Mouse (Mus musculus): ENCODE data around the gene Dnajb11. TPM values are rescaled to one million over a fixed set of nuclear protein-coding genes. Genes with fewer than 3 reads are reported as not detected.

The Dnajb11 gene
- polyA plus RNA-seq, 1 experiment from 2014 or later = 102 TPM

DNA sequence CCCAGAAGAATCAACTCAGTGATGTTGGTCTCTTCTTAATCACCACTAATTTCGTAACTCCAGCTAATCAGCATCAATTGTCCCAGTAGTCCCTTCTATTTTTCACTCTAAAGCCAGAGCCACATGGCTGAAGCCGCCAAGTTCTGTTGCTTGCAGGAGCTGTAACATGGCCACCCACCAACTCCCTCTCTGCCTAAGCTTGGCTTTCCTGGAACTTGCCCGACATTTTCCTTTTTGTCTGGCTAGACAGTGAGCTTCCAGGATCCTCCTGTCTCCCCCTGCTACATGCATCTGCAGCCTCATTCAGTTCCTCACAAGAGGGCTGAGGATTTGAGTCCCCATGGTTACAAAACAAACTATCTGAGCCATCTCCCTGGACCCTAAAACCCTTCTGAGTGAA is 54.3 kb downstream of the Dnajb11 start:
- Histone ChIP-seq H3K4me3 (no peak overlapping the region), H3K27ac (no peak overlapping the region), H3K4me1 (no peaks in the 10 kb centered on the region), H3K9ac (no peak overlapping the region), H3K36me3 (no peaks in the 10 kb centered on the region), H3K4me2 (no peak overlapping the region), H3K27me3 (no peaks in the 10 kb centered on the region), H3K9me3 (no peaks in the 10 kb centered on the region)
- WGBS = 75% methylated on average over 3 of the region's 3 CpGs
- no peak for ATAC-seq (ENCODE audit: insufficient number of reproducible peaks, insufficient read depth, low FRiP score, low TSS enrichment, low read depth)

DNA sequence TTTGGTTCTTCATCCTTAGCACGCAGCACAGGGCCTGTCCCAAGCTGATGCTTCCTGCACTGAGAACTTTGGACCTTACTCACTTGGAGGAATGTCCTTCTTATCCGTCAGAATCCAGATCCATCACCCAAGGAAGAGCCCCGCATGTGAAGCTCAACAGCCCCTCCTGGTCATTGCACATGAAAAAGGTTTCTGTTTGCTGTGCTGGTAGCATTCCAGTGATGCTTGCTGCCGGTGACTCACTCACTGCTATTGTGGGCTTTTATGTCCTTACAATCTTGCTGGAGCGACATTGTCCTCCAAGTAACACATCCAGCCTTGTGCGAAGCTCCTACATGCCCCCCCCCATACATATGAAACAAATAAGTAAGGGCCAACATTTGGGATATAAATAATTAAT is 55.2 kb downstream of the Dnajb11 start:
- Histone ChIP-seq H3K27me3 (no peaks in the 10 kb centered on the region), H3K4me3 (no peak overlapping the region)
- WGBS = 81% methylated on average over 6 of the region's 6 CpGs

DNA sequence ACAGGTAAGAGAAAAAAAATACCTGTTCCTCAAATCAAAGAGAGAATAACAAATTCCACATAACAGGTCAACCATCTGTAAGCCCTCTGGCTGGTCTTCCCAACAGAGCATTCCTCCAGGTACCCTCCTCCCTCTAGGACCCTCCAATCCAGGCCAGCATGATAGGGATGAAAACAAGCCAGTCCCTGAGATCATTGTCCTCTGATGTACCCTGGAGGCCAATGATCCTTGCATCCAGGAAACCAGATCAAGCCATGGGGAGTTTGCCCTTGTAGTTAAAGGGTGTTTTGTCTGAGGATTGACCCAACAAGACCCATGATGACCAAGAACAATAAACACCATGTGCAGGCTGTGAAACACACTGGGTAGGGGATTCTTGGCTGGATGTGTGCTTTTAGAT is 56.6 kb downstream of the Dnajb11 start:
- Histone ChIP-seq H3K9ac (no peak overlapping the region), H3K27ac (no peak overlapping the region), H3K4me1 (peaks cover 9% of the 10 kb centered on the region), H3K4me3 (no peak overlapping the region), H3K9me3 (no peaks in the 10 kb centered on the region), H3K36me3 (no peaks in the 10 kb centered on the region), H3K27me3 (no peaks in the 10 kb centered on the region), H3K4me2 (no peak overlapping the region)
- ATAC-seq (ENCODE audit: insufficient number of reproducible peaks, insufficient read depth, low FRiP score, low TSS enrichment, low read depth) = no peak

More for the DNA sequence above, 55.2 kb downstream of the Dnajb11 start:
- no peak overlapping the region for H3K4me2 ChIP-seq
- no peaks in the 10 kb centered on the region for H3K9me3 ChIP-seq
- no peak overlapping the region for H3K9ac ChIP-seq
- no peak for ATAC-seq (ENCODE audit: insufficient number of reproducible peaks, insufficient read depth, low FRiP score, low TSS enrichment, low read depth)
- H3K36me3 ChIP-seq = no peaks in the 10 kb centered on the region
- H3K4me1 ChIP-seq = no peaks in the 10 kb centered on the region
- H3K27ac ChIP-seq = no peak overlapping the region

DNA sequence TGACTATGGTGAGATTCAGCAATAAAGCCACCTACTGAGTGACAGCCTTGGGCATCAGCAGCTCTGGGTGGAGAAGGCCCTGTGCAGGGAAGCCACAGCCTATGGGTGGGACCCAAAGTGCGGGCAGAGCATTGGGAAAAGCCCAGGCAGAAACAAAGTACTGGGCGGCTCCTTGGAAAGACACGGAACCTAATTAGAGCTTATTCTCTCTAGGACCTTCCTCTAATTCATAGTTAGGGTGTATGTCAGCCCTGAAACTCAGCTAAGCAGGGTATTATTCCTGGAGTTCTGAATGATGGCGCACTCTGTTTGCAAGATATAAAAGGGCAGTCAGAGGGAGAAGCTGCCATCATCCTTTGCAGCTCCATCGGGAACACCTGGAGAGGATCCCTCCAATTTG is 60.4 kb downstream of the Dnajb11 start, which contains the start of gene Fetub:
Fetub (plus strand) TSS at position 301 of the 400 bp plus-strand sequence.
- H3K4me1 ChIP-seq = peaks cover 14% of the 10 kb centered on the region
- no peak within 1 kb of the TSS for H3K27ac ChIP-seq
- H3K9ac ChIP-seq = no peak within 1 kb of the TSS
- peak within 1 kb of the TSS; percentile 37 for H3K4me2 ChIP-seq
- H3K36me3 ChIP-seq = no peaks in the 10 kb centered on the region
- WGBS = 85% methylated on average over 5 of the region's 5 CpGs
- no peaks in the 10 kb centered on the region for H3K9me3 ChIP-seq
- H3K4me3 ChIP-seq = no peak within 1 kb of the TSS
- no peak for ATAC-seq (ENCODE audit: insufficient number of reproducible peaks, insufficient read depth, low FRiP score, low TSS enrichment, low read depth)
- no peaks in the 10 kb centered on the region for H3K27me3 ChIP-seq

- ATAC-seq (ENCODE audit: insufficient number of reproducible peaks, insufficient read depth, low FRiP score, low TSS enrichment, low read depth) = no peak
- H3K4me2 ChIP-seq = peak overlapping the region; percentile 37
Measured at GRCm38 (mm10) chr16:22918664-22919312, 61.1 kb downstream of the Dnajb11 start.

DNA sequence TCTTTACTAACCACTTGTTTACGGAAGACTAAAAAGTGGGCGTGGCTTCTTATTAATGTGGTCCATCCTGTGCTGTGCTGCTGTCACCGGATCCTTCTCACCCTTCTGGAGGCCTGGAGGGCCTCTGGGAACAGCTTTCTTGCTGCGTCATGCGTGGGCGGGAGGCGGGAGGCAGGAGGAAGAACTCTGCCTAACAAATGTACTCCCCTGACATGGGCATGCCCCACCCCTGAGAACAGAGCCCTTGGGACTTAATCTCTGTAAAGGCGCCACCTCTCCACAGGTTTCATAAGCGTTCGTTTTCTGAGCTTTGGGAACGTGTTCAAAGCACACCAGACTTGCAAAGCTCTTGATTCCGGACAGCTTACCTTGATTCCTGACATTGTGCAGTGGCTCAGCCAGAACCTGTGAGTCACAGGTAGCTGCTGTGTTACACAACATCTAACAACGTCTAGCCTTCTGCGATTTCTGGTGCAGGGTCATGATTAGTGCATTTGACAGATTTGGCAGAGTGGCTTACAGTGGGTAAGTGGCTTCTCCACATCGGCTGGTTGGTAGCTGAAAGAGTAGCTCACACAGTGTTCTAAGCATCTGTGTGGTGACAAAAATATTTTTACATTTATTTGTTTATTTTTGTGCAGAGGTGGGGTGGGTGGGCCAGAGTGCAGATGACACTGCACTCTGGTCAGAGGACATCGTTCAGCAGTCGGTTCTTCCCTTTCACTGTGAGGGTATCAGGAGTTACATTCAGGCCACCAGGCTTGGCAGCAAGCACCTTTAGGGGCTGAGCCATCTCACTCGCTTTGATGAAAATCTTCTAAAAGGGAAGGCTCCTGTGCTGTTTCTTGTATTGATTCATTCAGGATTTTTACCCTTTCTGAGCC is 62.6 kb downstream of the Dnajb11 start:
- H3K27ac ChIP-seq = no peak overlapping the region
- no peak overlapping the region for H3K4me3 ChIP-seq
- H3K9me3 ChIP-seq = no peaks in the 10 kb centered on the region
- H3K27me3 ChIP-seq = no peaks in the 10 kb centered on the region
- ATAC-seq (ENCODE audit: insufficient number of reproducible peaks, insufficient read depth, low FRiP score, low TSS enrichment, low read depth) = 0 out of 2 replicates have a peak, but pooled peaks have one; percentile 69
- 38% methylated on average over 18 of the region's 18 CpGs for WGBS
- no peak overlapping the region for H3K9ac ChIP-seq
- H3K36me3 ChIP-seq = no peaks in the 10 kb centered on the region
- peak overlapping the region; percentile 5; the same call in 1 of the 2 replicates for H3K4me2 ChIP-seq
- peaks cover 14% of the 10 kb centered on the region for H3K4me1 ChIP-seq

More at GRCm38 (mm10) chr16:22918664-22919312, 61.1 kb downstream of the Dnajb11 start:
- H3K9ac ChIP-seq = no peak overlapping the region
- peaks cover 14% of the 10 kb centered on the region for H3K4me1 ChIP-seq
- H3K36me3 ChIP-seq = no peaks in the 10 kb centered on the region
- H3K27me3 ChIP-seq = no peaks in the 10 kb centered on the region
- no peak overlapping the region for H3K4me3 ChIP-seq
- 30% methylated on average over 15 of the region's 15 CpGs for WGBS
- H3K9me3 ChIP-seq = no peaks in the 10 kb centered on the region
- no peak overlapping the region for H3K27ac ChIP-seq

DNA sequence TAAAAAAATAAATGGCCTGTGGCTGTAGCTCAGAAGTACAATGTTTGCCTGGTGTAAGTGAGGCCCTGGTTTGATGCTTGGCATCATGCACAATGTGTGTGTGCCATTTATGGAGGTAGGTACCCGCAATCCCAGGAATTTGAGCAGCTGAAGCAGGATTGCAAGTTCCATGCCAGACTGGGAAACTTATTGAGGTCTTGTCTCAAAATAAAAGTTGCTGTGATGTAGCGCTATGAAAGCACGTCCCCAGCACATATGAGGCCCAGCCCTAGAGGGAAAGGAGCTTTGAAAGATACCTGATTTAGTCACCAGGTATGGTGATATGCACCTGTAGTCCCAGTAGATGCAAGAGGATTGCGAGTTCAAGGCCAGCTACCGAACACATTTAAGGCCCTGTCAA is 64.1 kb downstream of the Dnajb11 start:
- Histone ChIP-seq H3K4me1 (peaks cover 14% of the 10 kb centered on the region), H3K27ac (no peak overlapping the region), H3K4me2 (no peak overlapping the region), H3K9me3 (no peaks in the 10 kb centered on the region), H3K9ac (no peak overlapping the region), H3K27me3 (no peaks in the 10 kb centered on the region), H3K36me3 (no peaks in the 10 kb centered on the region), H3K4me3 (no peak overlapping the region)
- no peak for ATAC-seq (ENCODE audit: insufficient number of reproducible peaks, insufficient read depth, low FRiP score, low TSS enrichment, low read depth)
- WGBS = 93% methylated on average over 5 of the region's 5 CpGs

- ATAC-seq (ENCODE audit: insufficient number of reproducible peaks, insufficient read depth, low FRiP score, low TSS enrichment, low read depth) = no peak
- H3K27me3 ChIP-seq = no peaks in the 10 kb centered on the region
- H3K9me3 ChIP-seq = no peaks in the 10 kb centered on the region
- 78% methylated on average over 4 of the region's 4 CpGs for WGBS
- H3K36me3 ChIP-seq = no peaks in the 10 kb centered on the region
- H3K4me1 ChIP-seq = peaks cover 14% of the 10 kb centered on the region
- no peak overlapping the region for H3K4me2 ChIP-seq
- no peak overlapping the region for H3K4me3 ChIP-seq
- no peak overlapping the region for H3K27ac ChIP-seq
- no peak overlapping the region for H3K9ac ChIP-seq
Measured at GRCm38 (mm10) chr16:22922433-22922832, 64.8 kb downstream of the Dnajb11 start.

Other genes starting within 250 kb of the Dnajb11 start
- 0.13 and 0.23 TPM in 2 replicates for gene Dgkg, start 200.6 kb upstream of the Dnajb11 start, polyA plus RNA-seq (2015; fragmentation: Nextera tagmentation; extraction: Ambion mirVana)
- not detected in 2 replicates for gene Crygs, start 46.3 kb upstream of the Dnajb11 start, polyA plus RNA-seq (2015; fragmentation: Nextera tagmentation; extraction: Ambion mirVana)
- 30.4 and 33.5 TPM in 2 replicates for gene Tbccd1, start 176 bp upstream of the Dnajb11 start, polyA plus RNA-seq (2015; fragmentation: Nextera tagmentation; extraction: Ambion mirVana)
- 34.8 TPM in 1 of 2 replicates, not detected in the other for gene Ahsg, start 33.4 kb downstream of the Dnajb11 start, polyA plus RNA-seq (2015; fragmentation: Nextera tagmentation; extraction: Ambion mirVana)
- 0.51 and 1.2 TPM in 2 replicates for gene Fetub, start 60.5 kb downstream of the Dnajb11 start, polyA plus RNA-seq (2015; fragmentation: Nextera tagmentation; extraction: Ambion mirVana)
- gene Hrg, start 93.2 kb downstream of the Dnajb11 start, polyA plus RNA-seq (2015; fragmentation: Nextera tagmentation; extraction: Ambion mirVana) = not detected in 2 replicates
- gene Kng2, start 171.6 kb downstream of the Dnajb11 start, polyA plus RNA-seq (2015; fragmentation: Nextera tagmentation; extraction: Ambion mirVana) = 0.13 and 1.9 TPM in 2 replicates
- gene Kng1, start 200.0 kb downstream of the Dnajb11 start, polyA plus RNA-seq (2015; fragmentation: Nextera tagmentation; extraction: Ambion mirVana) = 10.7 TPM in 1 of 2 replicates, not detected in the other
- 255 and 283 TPM in 2 replicates for gene Eif4a2, start 249.6 kb downstream of the Dnajb11 start, polyA plus RNA-seq (2015; fragmentation: Nextera tagmentation; extraction: Ambion mirVana)